Mouse (Mus musculus): ENCODE measurements around the gene Slc25a12.

Gene Slc25a12

DNA sequence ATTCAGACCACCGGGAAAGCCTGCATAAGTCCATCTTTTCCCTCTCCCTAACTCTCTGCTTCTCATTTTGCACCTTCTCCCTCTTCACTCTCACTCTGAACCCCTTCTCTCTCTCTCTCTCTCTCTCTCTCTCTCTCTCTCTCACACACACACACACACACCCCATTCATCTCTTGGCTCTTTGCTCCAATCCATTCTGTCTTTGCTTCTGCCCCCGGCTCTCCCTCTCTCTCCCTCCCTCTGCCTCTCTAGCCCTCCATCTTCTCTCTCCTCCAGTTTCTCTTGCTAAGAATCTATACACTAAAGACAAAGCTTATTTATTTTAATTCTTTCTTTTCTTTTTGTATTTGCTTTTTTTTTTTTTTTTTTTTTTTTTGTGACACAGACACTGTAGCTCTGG is 57.8 kb downstream of the Slc25a12 start:
- DNase-seq (ENCODE audit: low spot score): no peak

DNA sequence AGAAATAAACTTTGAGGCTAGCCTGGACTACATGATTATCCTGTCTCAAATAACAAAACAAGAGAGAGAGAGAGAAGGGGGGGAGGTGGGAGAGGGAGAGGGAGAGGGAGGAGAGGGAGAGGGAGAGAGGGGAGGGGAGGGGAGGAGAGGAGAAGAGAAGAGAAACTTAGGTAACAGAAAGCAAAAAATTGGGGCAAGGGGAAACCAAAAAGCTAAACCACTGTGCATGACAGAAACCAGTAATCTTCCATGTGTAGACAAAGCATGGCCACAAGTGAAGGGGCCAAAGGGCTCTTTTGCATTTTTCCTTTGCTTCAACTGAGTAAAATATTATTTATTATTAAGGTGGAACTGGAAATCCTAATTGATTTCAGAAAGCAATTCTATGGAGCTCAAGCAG is 61.2 kb downstream of the Slc25a12 start:
- no peak for DNase-seq (ENCODE audit: low spot score)

DNA sequence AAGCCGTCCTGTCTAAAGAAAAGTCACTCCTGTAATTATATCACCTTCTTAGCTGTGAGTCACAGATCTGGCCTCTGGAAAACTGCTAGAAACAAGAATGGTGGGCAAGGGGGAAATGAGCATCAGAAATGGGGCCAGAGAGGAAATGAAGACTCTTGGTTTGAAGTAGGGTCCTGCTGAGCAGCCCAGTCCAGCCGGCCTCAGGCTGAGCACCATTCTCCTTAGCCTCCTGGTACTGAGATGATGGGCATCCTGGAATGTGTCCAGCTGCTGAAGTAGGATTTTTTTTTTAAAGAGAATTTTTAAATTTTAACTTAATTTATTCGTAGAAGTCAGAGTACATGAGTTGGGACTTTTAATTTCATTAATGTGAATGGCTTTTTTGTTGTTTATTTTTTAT is 62.7 kb downstream of the Slc25a12 start:
- DNase-seq (ENCODE audit: low spot score): no peak

DNA sequence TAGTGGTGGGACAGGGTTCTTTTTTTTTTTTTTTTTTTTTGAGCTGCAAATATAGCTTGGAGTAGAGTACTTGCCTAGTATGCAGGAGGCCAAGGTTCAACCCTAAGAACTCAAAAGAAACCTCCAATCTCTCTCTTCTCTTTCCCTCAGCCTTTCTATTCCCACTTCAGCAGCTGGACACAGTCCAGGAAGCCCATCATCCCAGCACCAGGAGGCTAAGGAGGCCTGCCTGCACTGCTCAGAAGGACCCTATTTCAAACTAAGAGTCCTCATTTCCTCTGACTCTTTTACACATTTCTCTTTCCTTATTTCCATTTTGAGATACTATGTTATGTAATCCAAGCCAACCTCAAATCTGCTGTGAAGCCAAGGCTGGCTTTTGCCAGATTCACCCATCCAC is 64.3 kb downstream of the Slc25a12 start:
- no peak for DNase-seq (ENCODE audit: low spot score)

DNA sequence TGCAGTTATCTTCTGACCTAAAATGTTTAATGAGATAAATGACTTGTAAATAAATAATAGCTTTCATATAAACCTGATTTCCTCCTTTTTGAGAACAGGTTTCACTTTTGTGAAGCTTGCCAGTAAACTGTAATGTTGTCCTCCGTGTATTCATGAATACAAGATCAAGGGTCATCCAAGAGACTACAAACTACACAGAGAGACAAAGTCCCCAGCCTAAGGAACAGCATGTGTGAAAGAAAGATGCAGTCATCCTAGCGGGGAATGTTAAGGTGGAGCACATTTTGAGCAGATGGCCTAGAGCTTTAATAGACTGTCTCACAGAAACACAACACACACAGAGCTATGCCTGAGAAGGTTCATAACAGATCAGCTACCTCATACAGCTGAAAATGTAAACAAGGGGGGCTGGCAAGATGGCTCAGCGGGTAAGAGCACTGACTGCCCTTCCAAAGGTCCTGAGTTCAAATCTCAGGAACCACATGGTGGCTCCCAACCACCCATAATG is 65.3 kb downstream of the Slc25a12 start:
- no peak for DNase-seq (ENCODE audit: low spot score)

DNA sequence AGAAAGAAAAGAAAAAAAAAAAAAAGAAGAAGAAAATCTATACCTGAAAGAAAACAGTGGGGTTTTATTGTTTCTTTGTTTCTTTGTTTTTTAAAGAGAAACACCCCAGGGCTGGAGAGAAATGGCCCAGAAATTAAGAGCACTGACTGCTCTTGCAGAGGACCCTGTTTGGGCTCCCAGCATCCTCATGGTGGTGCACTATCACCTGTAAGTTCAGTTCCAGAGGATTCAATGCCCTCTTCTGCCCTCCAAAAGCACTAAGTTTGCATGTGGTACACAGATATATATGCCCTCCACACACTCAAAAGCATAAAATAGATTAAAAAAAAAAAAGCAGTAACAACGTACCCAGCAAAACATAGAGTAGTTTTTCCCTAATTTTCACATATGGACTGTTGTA is 68.8 kb downstream of the Slc25a12 start:
- DNase-seq (ENCODE audit: low spot score): no peak

DNA sequence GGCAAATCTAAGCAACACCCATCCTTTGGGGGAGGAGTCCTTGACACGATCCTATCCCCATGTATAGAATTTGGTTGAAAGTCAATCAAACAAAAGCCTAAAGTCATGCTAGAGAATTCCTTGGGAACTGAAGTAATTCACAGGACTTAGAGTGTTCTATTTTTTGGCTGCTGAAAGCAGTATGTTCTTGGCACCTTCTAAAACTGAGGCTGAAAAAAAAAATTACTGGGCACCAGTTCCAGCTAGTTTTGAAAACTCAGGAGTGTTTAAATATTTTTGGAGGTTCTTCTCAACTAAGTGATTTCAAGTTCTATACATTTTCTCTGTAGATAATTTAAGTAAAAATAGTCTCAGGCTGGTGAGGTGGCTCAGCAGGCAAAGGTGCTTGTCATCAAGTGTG is 70.0 kb downstream of the Slc25a12 start:
- no peak for DNase-seq (ENCODE audit: low spot score)

DNA sequence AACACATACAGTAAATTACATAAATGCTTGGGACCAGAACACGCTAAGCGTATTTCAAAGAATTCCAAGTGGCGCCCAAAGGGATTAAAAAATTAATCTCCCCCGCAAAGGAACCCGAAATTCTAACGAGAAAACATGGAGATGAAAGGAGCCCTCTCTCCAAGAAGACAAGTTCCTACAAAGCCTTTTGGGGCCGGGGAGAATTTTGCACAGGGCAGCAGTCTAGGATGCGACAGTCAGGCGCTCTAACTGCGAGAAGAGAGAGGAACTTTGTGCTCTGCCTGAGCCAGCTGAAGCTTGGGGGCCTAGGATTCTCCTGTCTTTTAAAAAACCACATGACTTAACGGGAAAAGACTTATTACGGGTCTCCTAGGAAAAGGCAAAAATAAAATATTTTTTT is 71.7 kb downstream of the Slc25a12 start:
- DNase-seq (ENCODE audit: low spot score): no peak

DNA sequence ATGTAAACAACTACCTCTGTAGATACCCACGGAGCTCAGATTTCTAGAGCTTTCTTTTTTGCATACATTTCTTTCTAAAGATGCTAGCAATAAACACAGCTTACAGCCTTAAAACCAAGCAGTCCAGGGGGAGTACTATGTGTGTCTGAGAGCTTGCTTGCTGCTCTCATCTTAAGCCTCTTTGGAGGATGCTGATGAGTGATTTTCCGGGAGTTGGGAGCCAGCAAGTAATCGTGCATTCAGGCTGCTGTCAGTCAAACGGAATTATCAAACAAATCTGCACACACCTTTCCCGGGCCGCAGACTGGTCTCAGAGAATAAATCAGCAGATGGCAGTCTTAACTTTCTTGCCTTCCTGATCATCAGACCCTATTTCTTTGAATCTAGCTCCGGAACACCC is 73.1 kb downstream of the Slc25a12 start:
- DNase-seq (ENCODE audit: low spot score): no peak

DNA sequence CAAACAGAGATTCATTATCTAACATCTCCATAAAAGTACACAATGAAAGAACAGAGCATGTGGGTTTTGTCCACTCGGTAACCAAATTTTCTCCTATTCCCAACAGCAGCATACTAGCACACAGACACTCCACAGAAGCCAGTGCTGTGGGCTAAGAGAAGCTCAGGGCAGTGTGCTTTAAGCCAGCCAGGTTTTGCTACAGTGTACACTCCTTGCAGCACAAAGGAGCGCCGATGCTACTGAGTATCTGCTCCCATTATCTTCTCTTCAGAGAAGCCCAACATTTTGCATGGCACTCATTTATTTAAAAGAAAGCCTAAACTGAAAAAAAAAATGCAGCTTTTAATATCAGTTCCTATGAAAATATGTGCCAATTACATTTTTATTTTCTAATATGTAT is 73.6 kb downstream of the Slc25a12 start:
- DNase-seq (ENCODE audit: low spot score): no peak

DNA sequence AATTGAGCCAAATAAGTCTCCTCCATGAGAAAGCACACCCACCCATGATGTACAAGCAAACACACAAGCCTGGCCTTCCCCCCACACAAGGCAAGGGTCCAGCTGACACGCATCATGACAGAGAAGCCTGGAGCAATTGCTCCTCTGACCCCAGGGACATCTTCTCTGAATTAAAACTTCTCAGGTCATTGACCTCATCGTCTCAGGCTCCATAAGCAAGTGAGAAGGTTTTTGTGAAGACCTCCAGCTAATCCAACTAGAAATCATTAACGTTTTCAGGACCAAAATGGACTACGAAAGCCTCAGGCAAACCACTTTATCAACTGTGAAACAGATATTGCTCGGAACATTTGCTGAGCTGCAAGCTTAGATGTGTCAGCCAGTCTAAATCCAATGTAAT is 76.0 kb downstream of the Slc25a12 start:
- DNase-seq (ENCODE audit: low spot score): no peak

DNA sequence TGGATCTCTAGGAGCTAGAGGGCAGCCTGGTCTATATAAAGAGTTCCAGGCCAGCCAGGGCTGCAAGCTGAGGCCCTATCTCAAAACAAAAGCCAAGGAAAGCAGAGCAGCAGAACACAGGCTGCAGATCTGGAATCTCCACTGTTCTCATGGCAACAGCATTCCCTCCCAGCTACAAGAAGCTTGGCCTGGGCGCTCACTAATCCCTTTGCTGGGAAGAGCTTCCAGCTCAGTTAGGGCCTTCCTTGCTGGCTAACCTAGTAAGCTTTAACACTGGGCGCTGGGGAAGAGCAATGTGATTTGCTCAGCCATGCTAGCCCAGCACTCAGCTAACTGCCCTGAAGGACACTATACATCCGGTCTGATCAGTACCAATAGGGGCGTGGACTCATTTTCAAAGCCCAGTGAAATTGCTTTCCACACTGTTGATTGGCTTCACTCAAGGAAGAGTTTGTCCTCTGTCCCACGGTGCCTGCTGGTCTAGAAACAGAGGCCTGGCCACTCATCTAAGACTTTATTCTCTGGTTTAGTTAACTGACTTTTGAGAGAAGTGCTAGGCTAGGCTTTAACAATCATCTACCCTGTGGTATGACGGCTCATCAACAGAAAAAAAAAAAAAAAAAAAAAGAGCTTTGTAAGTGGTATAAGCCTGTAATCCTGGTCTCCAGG is 77.3 kb downstream of the Slc25a12 start:
- peak; percentile 43 for DNase-seq (ENCODE audit: low spot score)

DNA sequence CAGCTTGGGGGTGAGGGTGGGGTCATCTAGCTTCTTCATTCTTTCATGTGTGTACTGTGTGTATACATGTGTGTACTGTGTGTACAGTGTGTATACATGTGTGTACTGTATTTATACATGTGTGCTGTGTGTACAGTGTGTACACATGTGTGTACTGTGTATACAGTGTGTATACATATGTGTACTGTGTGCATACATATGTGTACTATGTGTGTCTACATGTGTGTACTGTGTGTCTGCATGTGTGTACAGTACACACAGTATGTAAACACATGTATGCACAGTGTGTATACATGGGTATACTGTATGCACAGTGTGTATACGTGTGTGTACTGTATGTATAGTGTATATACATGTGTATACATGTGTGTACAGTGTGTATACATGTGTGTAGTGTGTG is 85.6 kb downstream of the Slc25a12 start:
- DNase-seq (ENCODE audit: low spot score): no peak

DNA sequence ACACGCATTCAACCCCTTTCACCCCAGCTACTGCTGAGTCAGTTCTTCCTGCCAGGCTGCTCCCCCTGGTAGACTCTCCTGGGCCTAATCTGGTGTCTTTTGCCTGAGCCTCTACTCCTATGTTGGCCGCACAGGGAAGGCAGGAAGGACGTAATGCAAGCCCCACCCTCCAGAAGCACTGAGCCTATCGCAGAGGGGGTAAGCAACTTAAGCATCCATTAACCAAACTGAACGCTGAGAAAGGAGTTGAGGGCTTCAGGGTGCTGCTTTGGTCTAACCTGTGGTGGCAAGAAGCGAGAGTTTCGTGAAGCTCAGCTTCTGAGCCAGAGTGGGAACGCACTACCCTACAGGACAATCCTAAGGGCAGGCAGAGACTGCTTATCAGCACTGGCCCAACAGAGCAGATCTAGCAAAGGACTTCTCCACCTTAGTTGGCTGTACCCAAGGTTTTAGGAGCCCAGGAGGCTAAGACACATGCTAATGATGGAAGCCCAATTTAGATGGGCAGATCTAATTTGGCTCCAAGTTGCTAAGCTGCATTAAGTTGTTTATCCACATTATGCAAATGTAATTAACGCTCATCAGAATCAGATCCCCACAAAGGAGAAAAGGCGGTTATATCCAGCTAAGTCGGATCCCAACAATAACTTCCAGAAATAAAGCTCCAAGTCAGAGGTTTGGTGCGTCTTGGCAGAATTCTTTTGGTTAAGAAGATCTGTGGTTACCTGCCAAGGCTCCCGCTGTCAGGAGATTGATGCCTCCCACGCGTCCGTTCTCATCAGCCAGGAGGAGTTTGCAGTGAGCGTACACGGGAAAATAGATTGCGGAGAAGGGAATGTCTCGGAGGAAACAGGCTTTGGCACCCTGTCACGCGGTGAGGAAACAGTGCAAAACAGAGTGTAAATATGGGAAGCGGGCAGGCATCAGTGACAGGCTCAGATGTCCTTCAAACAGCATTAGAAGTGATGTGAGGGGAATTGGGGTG is 88.5 kb downstream of the Slc25a12 start:
- DNase-seq (ENCODE audit: low spot score): no peak

DNA sequence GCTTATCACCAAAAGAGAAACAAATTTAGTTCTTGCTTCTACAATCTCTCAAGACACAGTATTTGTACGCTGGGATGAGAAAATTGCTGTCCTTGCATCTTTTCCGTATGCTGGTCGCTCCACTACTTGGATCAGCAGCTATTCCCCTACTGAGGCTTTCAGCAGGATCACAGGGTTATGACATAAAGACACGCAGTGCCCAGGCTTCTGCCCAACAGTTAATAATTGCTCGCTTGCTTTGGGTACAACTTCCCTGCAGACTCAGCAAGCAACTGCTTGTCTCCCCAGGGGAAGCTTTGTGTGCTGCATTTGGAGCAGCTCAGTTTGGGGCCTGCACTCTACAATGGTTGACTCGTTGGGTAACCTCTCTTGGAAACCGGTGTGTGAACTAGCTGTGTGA is 91.8 kb downstream of the Slc25a12 start:
- DNase-seq (ENCODE audit: low spot score): no peak

DNA sequence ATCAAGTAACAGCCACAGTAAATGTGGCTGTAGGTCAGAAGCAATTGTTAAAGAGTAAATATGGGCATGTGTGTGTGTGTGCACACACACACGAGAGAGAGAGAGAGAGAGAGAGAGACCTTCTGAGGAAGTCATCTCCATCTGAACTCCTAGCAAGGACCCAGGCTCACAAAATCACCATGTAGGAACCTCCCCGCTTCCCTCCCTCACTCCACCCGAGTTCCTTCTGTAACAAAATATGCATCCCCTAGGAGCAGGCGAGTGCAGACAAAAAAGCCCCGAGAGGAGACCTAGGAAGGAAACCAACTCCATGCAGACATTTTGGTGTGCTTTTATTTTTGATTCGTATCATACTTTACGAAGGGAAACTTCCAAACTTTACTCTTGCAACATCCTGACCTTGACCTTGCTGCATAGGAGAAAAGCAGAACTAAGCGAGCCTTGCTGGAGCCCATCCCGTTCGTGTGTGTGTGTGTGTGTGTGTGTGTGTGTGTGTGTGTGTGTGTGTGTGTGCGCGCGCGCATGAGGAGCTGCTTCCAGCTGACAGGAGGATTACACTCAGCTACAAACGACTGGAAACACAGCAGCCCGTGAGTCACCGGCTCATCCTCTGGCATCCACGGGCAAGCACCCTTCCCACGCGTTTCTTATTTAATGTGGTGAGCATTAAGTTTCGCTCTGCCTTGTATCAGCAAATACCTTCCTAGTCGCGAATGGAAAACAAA is 93.4 kb downstream of the Slc25a12 start:
- DNase-seq (ENCODE audit: low spot score): peak; percentile 25

DNA sequence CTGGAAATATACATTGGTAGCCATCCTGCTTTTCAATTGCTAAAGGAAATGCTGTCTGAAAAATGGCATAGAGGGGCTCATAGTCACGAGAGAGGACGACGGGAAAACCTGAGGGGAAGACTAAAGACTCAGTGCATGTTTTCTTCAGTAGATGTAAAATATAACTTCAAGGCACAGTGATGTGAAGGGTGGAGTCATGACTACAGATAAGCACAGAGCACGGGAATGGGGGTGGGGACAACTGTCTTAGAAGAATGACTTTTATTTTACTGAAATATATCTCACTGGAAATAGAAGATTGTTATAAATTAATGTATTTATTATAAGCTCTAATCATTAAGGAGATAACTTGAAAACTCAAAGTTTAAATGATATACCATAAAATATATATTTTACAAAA is 97.5 kb downstream of the Slc25a12 start:
- no peak for DNase-seq (ENCODE audit: low spot score)

DNA sequence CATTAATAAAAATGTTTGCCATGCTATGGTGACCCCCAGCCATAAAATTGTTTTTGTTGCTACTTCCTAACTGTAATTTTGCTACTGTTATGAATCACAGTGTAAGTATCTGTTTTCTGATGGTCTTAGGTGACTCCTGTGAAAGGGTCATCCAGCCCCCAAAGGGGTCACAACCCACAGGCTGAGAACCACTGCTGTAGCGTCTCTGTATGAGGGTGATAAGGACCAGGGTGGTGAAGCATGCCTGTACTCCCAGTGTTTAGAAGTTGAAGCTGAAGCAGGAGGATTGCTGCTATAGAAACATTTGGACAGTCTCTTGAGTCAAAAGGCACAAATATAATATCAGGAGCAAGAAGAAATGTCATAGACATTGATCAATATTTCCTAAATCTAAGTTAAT is 98.2 kb downstream of the Slc25a12 start:
- DNase-seq (ENCODE audit: low spot score): no peak

DNA sequence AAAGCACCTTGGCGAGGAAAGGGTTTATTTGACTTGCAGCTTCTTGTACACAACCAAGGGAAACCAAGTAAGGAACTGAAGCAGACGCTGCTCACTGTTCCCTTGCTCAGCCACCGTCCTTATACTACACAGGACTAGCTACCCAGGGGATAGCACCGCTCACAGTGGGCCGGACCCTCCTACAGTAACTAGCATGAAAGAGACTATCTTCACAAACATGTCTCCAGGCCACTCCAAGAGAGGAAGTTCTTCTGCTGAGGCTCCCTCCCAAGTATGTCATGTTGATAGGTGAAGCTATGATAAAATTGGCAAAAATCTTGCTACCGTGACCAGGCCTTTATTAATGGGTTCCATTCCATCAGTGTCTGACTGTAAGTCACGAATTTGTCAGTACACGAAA is 98.9 kb downstream of the Slc25a12 start:
- DNase-seq (ENCODE audit: low spot score): no peak

DNA sequence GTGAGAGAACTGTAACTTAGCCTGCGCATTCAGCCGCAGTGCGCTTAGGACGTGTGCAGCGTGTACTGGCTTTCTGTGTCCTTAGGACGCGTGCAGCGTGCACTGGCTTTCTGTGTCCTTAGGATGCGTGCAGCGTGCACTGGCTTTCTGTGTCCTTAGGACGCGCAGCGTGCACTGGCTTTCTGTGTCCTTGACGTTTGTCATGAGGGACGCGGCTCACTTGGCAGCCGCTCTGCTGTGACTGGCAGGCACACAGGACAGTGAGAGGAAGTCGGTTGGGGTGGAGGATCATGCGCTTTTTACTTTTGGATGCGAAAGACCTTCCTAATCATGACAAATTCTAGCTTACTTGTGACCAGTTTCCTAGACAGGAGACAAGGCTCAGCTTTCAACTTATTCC is 103.0 kb downstream of the Slc25a12 start:
- DNase-seq (ENCODE audit: low spot score): no peak

DNA sequence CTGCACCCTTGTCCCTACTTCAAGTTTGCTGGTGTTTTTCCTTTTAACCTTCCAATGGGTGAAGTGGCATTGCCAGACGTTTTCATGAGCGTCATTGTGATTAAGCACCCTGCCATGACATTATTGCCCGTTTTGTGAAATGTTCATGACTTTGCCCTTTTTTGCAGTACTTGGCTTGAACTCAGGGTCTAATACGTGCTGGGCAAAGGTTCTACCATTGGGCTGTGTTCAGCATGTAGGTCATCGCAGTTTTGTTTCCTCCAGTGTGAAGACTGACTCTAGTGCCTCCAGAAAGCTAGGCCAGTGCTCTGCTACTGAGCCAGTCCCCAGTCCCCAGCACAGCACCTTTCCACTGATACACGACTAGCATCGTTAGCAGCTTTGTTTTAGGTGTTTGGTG is 111.0 kb downstream of the Slc25a12 start:
- no peak for DNase-seq (ENCODE audit: low spot score)

DNA sequence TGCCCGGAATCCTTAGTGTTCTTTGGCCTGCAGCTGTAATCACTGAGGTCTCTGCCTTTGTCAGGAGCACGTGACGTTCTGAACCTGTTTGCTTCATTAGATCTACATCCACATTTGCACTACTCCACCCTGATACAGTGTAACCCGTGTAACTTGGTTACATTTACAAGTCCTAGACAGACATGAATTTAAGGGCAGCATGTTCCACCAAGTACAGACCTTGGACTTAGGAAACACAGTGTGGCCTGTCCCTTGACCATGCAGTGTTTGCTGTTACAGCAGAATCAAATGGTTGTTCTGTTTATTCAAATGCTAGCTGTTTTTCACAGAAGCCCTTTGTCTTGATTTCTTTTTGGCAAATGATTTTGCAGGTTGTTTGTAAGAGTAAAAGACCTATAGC is 112.7 kb downstream of the Slc25a12 start:
- no peak for DNase-seq (ENCODE audit: low spot score)

DNA sequence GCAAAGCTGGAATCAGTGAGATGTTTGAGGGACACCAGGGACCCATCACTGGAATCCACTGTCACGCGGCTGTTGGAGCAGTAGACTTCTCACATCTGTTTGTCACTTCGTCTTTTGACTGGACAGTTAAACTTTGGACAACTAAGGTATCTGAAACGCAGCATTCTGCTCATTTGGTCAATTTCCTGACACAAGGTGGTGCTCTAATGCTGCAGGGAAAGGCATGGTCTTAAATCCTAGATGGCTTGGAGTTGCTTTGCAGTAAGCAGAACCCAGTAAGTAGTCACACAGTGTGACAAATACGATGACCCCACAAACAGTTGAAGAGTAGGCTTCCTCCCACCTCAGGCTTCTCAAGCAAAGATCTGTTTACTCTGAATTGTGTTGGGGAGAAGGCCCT is 116.7 kb downstream of the Slc25a12 start:
- DNase-seq (ENCODE audit: low spot score): no peak

Measured in yolk sac, embryonic 10.5 days (tissue).